In the genomic region with DNA sequence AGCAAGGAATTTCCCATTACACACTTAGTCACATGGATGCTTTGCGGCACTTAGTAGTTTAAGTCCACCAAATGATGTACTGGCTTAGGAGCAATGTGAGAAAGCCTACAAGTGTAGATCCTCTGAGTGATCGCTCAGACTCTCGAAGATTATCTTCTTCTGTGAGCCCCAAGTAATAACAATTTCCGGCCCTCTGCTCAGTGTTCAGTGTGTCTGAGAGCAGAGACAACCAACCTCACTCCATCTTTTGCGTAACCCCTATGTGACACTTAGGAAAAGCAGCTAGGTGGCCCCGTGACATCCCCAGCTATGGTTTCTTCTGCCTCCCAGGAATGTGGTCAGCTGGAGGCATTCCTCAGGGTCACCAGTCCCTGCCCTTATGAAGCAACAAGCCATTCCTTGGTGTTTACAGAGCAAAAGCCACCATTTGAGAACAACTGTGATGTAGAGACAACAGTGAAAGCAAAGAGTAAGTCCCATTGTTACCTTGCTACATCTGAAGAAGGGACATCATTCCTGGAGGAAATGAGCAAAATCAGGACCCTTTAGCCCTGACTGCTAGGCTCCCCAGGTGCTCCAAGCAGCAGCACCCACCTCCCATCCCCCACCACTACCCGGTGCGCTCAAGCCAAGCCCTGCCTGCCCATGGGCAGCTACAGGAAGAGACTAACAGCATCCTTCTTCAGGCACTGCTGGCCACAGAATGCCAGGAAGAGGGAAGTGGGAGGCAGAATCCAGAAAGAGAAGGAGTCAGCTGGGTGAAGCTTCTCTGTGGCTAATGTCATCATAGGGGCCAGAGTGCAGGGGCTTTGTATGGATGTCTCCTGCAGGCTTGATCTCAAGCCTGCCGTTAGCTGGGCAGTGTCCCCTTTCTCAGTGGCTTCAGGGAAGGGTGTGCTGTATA, we compare ENCODE assay signal across 22 mouse cellular contexts. TPM values are rescaled to one million over a fixed set of nuclear protein-coding genes. Genes with fewer than 3 reads are reported as not detected.
DNase-seq lines count a peak whose midpoint lies in the region; ATAC-seq and TF ChIP-seq lines count a peak whose summit lies in the region.
"Had no signal": no experiment of that assay in that cellular context is flagged by ENCODE, and none has a peak within 500 bp of the region (broad histone marks: within the 10 kb centered on the region; RNA-seq: fewer than 3 reads in every experiment).

No protein-coding gene starts in this region.

- H3K4me3 ChIP-seq in embryonic facial prominence, embryonic 13.5 days: no peak overlapping the region
- no peak overlapping the region for H3K4me3 ChIP-seq in embryonic facial prominence, embryonic 10.5 days
- H3K4me3 ChIP-seq in kidney, postnatal 0 days (replicated peaks; ENCODE audit: low read depth, low read length): no peak overlapping the region
- no peak overlapping the region for H3K4me3 ChIP-seq in kidney, embryonic 16.5 days (ENCODE audit: low read length)
- no peak overlapping the region for H3K4me3 ChIP-seq in midbrain, embryonic 11.5 days (ENCODE audit: low read depth, low read length)
- no peak overlapping the region for H3K4me3 ChIP-seq in midbrain, postnatal 0 days (ENCODE audit: low read depth, low read length)
- H3K4me3 ChIP-seq: forebrain, embryonic 13.5 days; heart, embryonic 15.5 days; hindbrain, embryonic 13.5 days had no signal

- H3K9ac ChIP-seq in embryonic facial prominence, embryonic 13.5 days: no peak overlapping the region
- H3K9ac ChIP-seq in kidney, postnatal 0 days (ENCODE audit: low read depth, low read length): no peak overlapping the region
- no peak overlapping the region for H3K9ac ChIP-seq in kidney, embryonic 16.5 days (replicated peaks; ENCODE audit: low read length)
- H3K9ac ChIP-seq in midbrain, embryonic 11.5 days (ENCODE audit: low read length): no peak overlapping the region
- no peak overlapping the region for H3K9ac ChIP-seq in midbrain, postnatal 0 days (replicated peaks; ENCODE audit: low read length, poor library complexity, severe bottlenecking)
- H3K9ac ChIP-seq: forebrain, embryonic 13.5 days; forebrain, postnatal 0 days; heart, embryonic 15.5 days; hindbrain, embryonic 13.5 days had no signal

- no peaks in the 10 kb centered on the region for H3K27me3 ChIP-seq in embryonic facial prominence, embryonic 13.5 days
- no peaks in the 10 kb centered on the region for H3K27me3 ChIP-seq in embryonic facial prominence, embryonic 10.5 days (replicated peaks; ENCODE audit: low read depth, poor library complexity, severe bottlenecking)
- H3K27me3 ChIP-seq in kidney, postnatal 0 days (ENCODE audit: insufficient read depth, low read length): no peaks in the 10 kb centered on the region
- no peaks in the 10 kb centered on the region for H3K27me3 ChIP-seq in kidney, embryonic 16.5 days (ENCODE audit: insufficient read depth, low read length)
- H3K27me3 ChIP-seq in midbrain, embryonic 11.5 days (ENCODE audit: control insufficient read depth, insufficient read depth, low read length): no peaks in the 10 kb centered on the region
- H3K27me3 ChIP-seq in midbrain, postnatal 0 days (ENCODE audit: insufficient read depth, low read length): no peaks in the 10 kb centered on the region
- H3K27me3 ChIP-seq: forebrain, embryonic 13.5 days; heart, embryonic 15.5 days; hindbrain, embryonic 13.5 days had no signal

- peak overlapping the region; percentile 68 for H3K27ac ChIP-seq in embryonic facial prominence, embryonic 13.5 days
- H3K27ac ChIP-seq in embryonic facial prominence, embryonic 10.5 days (replicated peaks): no peak overlapping the region
- H3K27ac ChIP-seq in kidney, postnatal 0 days: no peak overlapping the region
- no peak overlapping the region for H3K27ac ChIP-seq in kidney, embryonic 16.5 days (ENCODE audit: low read length)
- no peak overlapping the region for H3K27ac ChIP-seq in midbrain, embryonic 11.5 days (ENCODE audit: low read depth, low read length)
- no peak overlapping the region for H3K27ac ChIP-seq in midbrain, postnatal 0 days (ENCODE audit: low read depth, low read length)
- H3K27ac ChIP-seq: forebrain, embryonic 13.5 days; heart, embryonic 15.5 days; hindbrain, embryonic 13.5 days; hindbrain, postnatal 0 days had no signal

- no peak for ATAC-seq in embryonic facial prominence, embryonic 13.5 days (ENCODE audit: insufficient number of reproducible peaks, insufficient read depth, low FRiP score, low TSS enrichment, low read depth)
- no peak for ATAC-seq in kidney, postnatal 0 days (replicated peaks; ENCODE audit: low FRiP score, low read depth)
- ATAC-seq in kidney, embryonic 16.5 days (ENCODE audit: low FRiP score, low TSS enrichment): no peak
- no peak for ATAC-seq in midbrain, embryonic 11.5 days (ENCODE audit: low FRiP score)
- no peak for ATAC-seq in midbrain, postnatal 0 days (ENCODE audit: low FRiP score)
- ATAC-seq: activated CD4-positive, CD25-positive, alpha-beta regulatory T cell, adult 4 months; forebrain, embryonic 13.5 days; forebrain, postnatal 0 days; hindbrain, postnatal 0 days had no signal

- H3K4me1 ChIP-seq in embryonic facial prominence, embryonic 13.5 days: peaks cover 18% of the 10 kb centered on the region
- H3K4me1 ChIP-seq in embryonic facial prominence, embryonic 10.5 days: no peaks in the 10 kb centered on the region
- H3K4me1 ChIP-seq in kidney, postnatal 0 days (replicated peaks; ENCODE audit: insufficient read depth, low read length): no peaks in the 10 kb centered on the region
- H3K4me1 ChIP-seq in kidney, embryonic 16.5 days (ENCODE audit: insufficient read depth, low read length): no peaks in the 10 kb centered on the region
- H3K4me1 ChIP-seq in midbrain, embryonic 11.5 days (ENCODE audit: control insufficient read depth, insufficient read depth, low read length): no peaks in the 10 kb centered on the region
- H3K4me1 ChIP-seq in midbrain, postnatal 0 days (ENCODE audit: insufficient read depth, low read length): no peaks in the 10 kb centered on the region
- H3K4me1 ChIP-seq: forebrain, embryonic 13.5 days; heart, embryonic 15.5 days; hindbrain, embryonic 13.5 days had no signal

- no peaks in the 10 kb centered on the region for H3K36me3 ChIP-seq in embryonic facial prominence, embryonic 13.5 days
- H3K36me3 ChIP-seq in embryonic facial prominence, embryonic 10.5 days (replicated peaks): no peaks in the 10 kb centered on the region
- no peaks in the 10 kb centered on the region for H3K36me3 ChIP-seq in kidney, postnatal 0 days (ENCODE audit: insufficient read depth, low read length)
- H3K36me3 ChIP-seq in kidney, embryonic 16.5 days (ENCODE audit: insufficient read depth, low read length): no peaks in the 10 kb centered on the region
- H3K36me3 ChIP-seq in midbrain, embryonic 11.5 days (ENCODE audit: control insufficient read depth, insufficient read depth, low read length): no peaks in the 10 kb centered on the region
- no peaks in the 10 kb centered on the region for H3K36me3 ChIP-seq in midbrain, postnatal 0 days (ENCODE audit: insufficient read depth, low read length)
- H3K36me3 ChIP-seq: heart, embryonic 15.5 days; hindbrain, embryonic 13.5 days had no signal

- 85% methylated on average over 9 of the region's 9 CpGs for WGBS in embryonic facial prominence, embryonic 13.5 days
- WGBS in embryonic facial prominence, embryonic 10.5 days: 90% methylated on average over 9 of the region's 9 CpGs
- 73% methylated on average over 9 of the region's 9 CpGs for WGBS in kidney, postnatal 0 days
- WGBS in kidney, embryonic 16.5 days: 81% methylated on average over 9 of the region's 9 CpGs
- WGBS in midbrain, embryonic 11.5 days: 89% methylated on average over 9 of the region's 9 CpGs
- WGBS in midbrain, postnatal 0 days: 90% methylated on average over 9 of the region's 9 CpGs

- H3K4me2 ChIP-seq in embryonic facial prominence, embryonic 13.5 days: no peak overlapping the region
- H3K4me2 ChIP-seq in kidney, postnatal 0 days (ENCODE audit: low read length): no peak overlapping the region
- no peak overlapping the region for H3K4me2 ChIP-seq in kidney, embryonic 16.5 days (replicated peaks; ENCODE audit: low read depth, low read length)
- H3K4me2 ChIP-seq in midbrain, embryonic 11.5 days: no peak overlapping the region
- no peak overlapping the region for H3K4me2 ChIP-seq in midbrain, postnatal 0 days (ENCODE audit: low read depth, low read length, poor library complexity, severe bottlenecking)
- H3K4me2 ChIP-seq: forebrain, embryonic 13.5 days; heart, embryonic 11.5 days; heart, embryonic 15.5 days; hindbrain, embryonic 13.5 days had no signal

- no peaks in the 10 kb centered on the region for H3K9me3 ChIP-seq in embryonic facial prominence, embryonic 13.5 days
- no peaks in the 10 kb centered on the region for H3K9me3 ChIP-seq in embryonic facial prominence, embryonic 10.5 days
- H3K9me3 ChIP-seq in kidney, postnatal 0 days (replicated peaks; ENCODE audit: low read length): no peaks in the 10 kb centered on the region
- no peaks in the 10 kb centered on the region for H3K9me3 ChIP-seq in kidney, embryonic 16.5 days (ENCODE audit: low read length)
- H3K9me3 ChIP-seq in midbrain, embryonic 11.5 days (ENCODE audit: control insufficient read depth, low read length): no peaks in the 10 kb centered on the region
- no peaks in the 10 kb centered on the region for H3K9me3 ChIP-seq in midbrain, postnatal 0 days (ENCODE audit: low read length)
- H3K9me3 ChIP-seq: forebrain, embryonic 13.5 days; heart, embryonic 15.5 days; hindbrain, embryonic 13.5 days had no signal

- DNase-seq in embryonic facial prominence, embryonic 10.5 days (ENCODE audit: low spot score): no peak
- DNase-seq in kidney, postnatal 0 days (ENCODE audit: low spot score): peak; percentile 18
- DNase-seq in midbrain, embryonic 11.5 days (ENCODE audit: low spot score, missing footprints): peak; percentile 26
- no peak for DNase-seq in midbrain, postnatal 0 days (ENCODE audit: low spot score)
- no peak for DNase-seq in layer of hippocampus, postnatal 36 days
- DNase-seq: adrenal gland, postnatal 14 days; cerebellum, adult 11-12 months; cerebellum, adult 9-10 months; cerebellum, postnatal 36 days; forebrain, postnatal 0 days; gastrocnemius, postnatal 14 days; heart, adult 18-20 months; heart, postnatal 14 days had no signal

- TF ChIP-seq CTCF in kidney, postnatal 0 days (IDR thresholded peaks at IDR 0.05; ENCODE audit: low read depth): no peak
- no peak for TF ChIP-seq CTCF in midbrain, postnatal 0 days (IDR thresholded peaks at IDR 0.05)

RNA-seq across cellular contexts. Expression of gene Slco2a1, which starts 37.2 kb away (rescaled TPM):
- polyA plus RNA-seq in embryonic facial prominence, embryonic 13.5 days (2015; fragmentation: Nextera tagmentation; extraction: Ambion mirVana): 6.1 and 9.8 TPM in 2 replicates
- polyA plus RNA-seq in embryonic facial prominence, embryonic 10.5 days (2016; fragmentation: Nextera tagmentation; extraction: Ambion mirVana): 0.69 and 1.2 TPM in 2 replicates
- 8.7 and 9.8 TPM in 2 replicates for polyA plus RNA-seq in kidney, postnatal 0 days (2015; fragmentation: Nextera tagmentation; extraction: Ambion mirVana)
- 7.7 and 8.2 TPM in 2 replicates for polyA plus RNA-seq in kidney, embryonic 16.5 days (2015; fragmentation: Nextera tagmentation; extraction: Ambion mirVana)
- 0.31 and 0.54 TPM in 2 replicates for polyA plus RNA-seq in midbrain, embryonic 11.5 days (2014; fragmentation: Nextera tagmentation; extraction: Ambion mirVana)
- 9.3 and 9.9 TPM in 2 replicates for total RNA-seq in midbrain, postnatal 0 days (2014; rRNA removed)
- polyA plus RNA-seq in midbrain, postnatal 0 days (2015; fragmentation: Nextera tagmentation; extraction: Ambion mirVana): 4.2 and 4.9 TPM in 2 replicates
- 1 to 10 TPM; 2.0 to 2.5 TPM for total RNA-seq in layer of hippocampus, postnatal 36 days (2021)
- total RNA-seq: MEL had no signal

Comparison
In these comparisons a context has a peak if more than half of its experiments do, and no peak if none do; other contexts are left out.
1. DNase-seq: peak in kidney, postnatal 0 days (single experiment) and midbrain, embryonic 11.5 days (single experiment); none in embryonic facial prominence, embryonic 10.5 days (single experiment), midbrain, postnatal 0 days (single experiment) and layer of hippocampus, postnatal 36 days (0 of 2).